Mouse (Mus musculus): ENCODE results near the gene Abcb4. TPM values are rescaled to one million over a fixed set of nuclear protein-coding genes. Genes with fewer than 3 reads are reported as not detected.

The Abcb4 gene
- polyA plus RNA-seq, 1 experiment from 2014 or later = 1.2 TPM

GRCm38 (mm10) chr5:8974721-8975120, 81.2 kb downstream of the Abcb4 start:
- Histone ChIP-seq H3K27me3 (ENCODE audit: control insufficient read depth, insufficient read depth, low read length) (no peaks in the 10 kb centered on the region), H3K4me3 (ENCODE audit: low read depth, low read length) (no peak overlapping the region), H3K4me1 (ENCODE audit: control insufficient read depth, insufficient read depth, low read length) (no peaks in the 10 kb centered on the region), H3K36me3 (ENCODE audit: control insufficient read depth, insufficient read depth, low read length) (peaks cover 9% of the 10 kb centered on the region), H3K27ac (ENCODE audit: low read depth, low read length) (no peak overlapping the region), H3K9me3 (replicated peaks; ENCODE audit: control insufficient read depth, low read length) (no peaks in the 10 kb centered on the region), H3K9ac (ENCODE audit: low read depth, low read length) (no peak overlapping the region), H3K4me2 (no peak overlapping the region)
- ATAC-seq (replicated peaks; ENCODE audit: insufficient number of reproducible peaks, low FRiP score, low TSS enrichment) = no peak

- peaks cover 13% of the 10 kb centered on the region for H3K36me3 ChIP-seq (ENCODE audit: control insufficient read depth, insufficient read depth, low read length)
- H3K27me3 ChIP-seq (ENCODE audit: control insufficient read depth, insufficient read depth, low read length) = no peaks in the 10 kb centered on the region
- no peaks in the 10 kb centered on the region for H3K9me3 ChIP-seq (replicated peaks; ENCODE audit: control insufficient read depth, low read length)
- ATAC-seq (replicated peaks; ENCODE audit: insufficient number of reproducible peaks, low FRiP score, low TSS enrichment) = no peak
- H3K27ac ChIP-seq (ENCODE audit: low read depth, low read length) = no peak overlapping the region
- H3K4me3 ChIP-seq (ENCODE audit: low read depth, low read length) = no peak overlapping the region
- no peaks in the 10 kb centered on the region for H3K4me1 ChIP-seq (ENCODE audit: control insufficient read depth, insufficient read depth, low read length)
- no peak overlapping the region for H3K4me2 ChIP-seq
- 78% methylated on average over 3 of the region's 3 CpGs for WGBS (ENCODE audit: insufficient replicate concordance)
- H3K9ac ChIP-seq (ENCODE audit: low read depth, low read length) = no peak overlapping the region
Measured at GRCm38 (mm10) chr5:8985470-8985869, 92.0 kb downstream of the Abcb4 start.

GRCm38 (mm10) chr5:8987925-8988324, 94.4 kb downstream of the Abcb4 start:
- H3K9me3 ChIP-seq (replicated peaks; ENCODE audit: control insufficient read depth, low read length) = no peaks in the 10 kb centered on the region
- WGBS (ENCODE audit: insufficient replicate concordance) = 87% methylated on average over 5 of the region's 5 CpGs
- no peak for ATAC-seq (replicated peaks; ENCODE audit: insufficient number of reproducible peaks, low FRiP score, low TSS enrichment)

GRCm38 (mm10) chr5:8990526-8990925, 97.0 kb downstream of the Abcb4 start:
- Histone ChIP-seq H3K9ac (ENCODE audit: low read depth, low read length) (no peak overlapping the region), H3K36me3 (ENCODE audit: control insufficient read depth, insufficient read depth, low read length) (peaks cover 15% of the 10 kb centered on the region), H3K27ac (ENCODE audit: low read depth, low read length) (no peak overlapping the region), H3K4me1 (ENCODE audit: control insufficient read depth, insufficient read depth, low read length) (no peaks in the 10 kb centered on the region; the same call in 1 of the 2 replicates), H3K9me3 (replicated peaks; ENCODE audit: control insufficient read depth, low read length) (no peaks in the 10 kb centered on the region), H3K4me2 (no peak overlapping the region), H3K27me3 (ENCODE audit: control insufficient read depth, insufficient read depth, low read length) (no peaks in the 10 kb centered on the region), H3K4me3 (ENCODE audit: low read depth, low read length) (no peak overlapping the region)
- no peak for ATAC-seq (replicated peaks; ENCODE audit: insufficient number of reproducible peaks, low FRiP score, low TSS enrichment)
- WGBS (ENCODE audit: insufficient replicate concordance) = 82% methylated on average over 13 of the region's 13 CpGs

More at GRCm38 (mm10) chr5:8987925-8988324, 94.4 kb downstream of the Abcb4 start:
- Histone ChIP-seq H3K4me1 (ENCODE audit: control insufficient read depth, insufficient read depth, low read length) (no peaks in the 10 kb centered on the region), H3K27me3 (ENCODE audit: control insufficient read depth, insufficient read depth, low read length) (no peaks in the 10 kb centered on the region), H3K36me3 (ENCODE audit: control insufficient read depth, insufficient read depth, low read length) (peaks cover 15% of the 10 kb centered on the region), H3K9ac (ENCODE audit: low read depth, low read length) (no peak overlapping the region), H3K4me3 (ENCODE audit: low read depth, low read length) (no peak overlapping the region), H3K4me2 (no peak overlapping the region), H3K27ac (ENCODE audit: low read depth, low read length) (no peak overlapping the region)

GRCm38 (mm10) chr5:8991626-8992025, 98.1 kb downstream of the Abcb4 start:
- no peak overlapping the region for H3K9ac ChIP-seq (ENCODE audit: low read depth, low read length)
- WGBS (ENCODE audit: insufficient replicate concordance) = 79% methylated on average over 16 of the region's 16 CpGs
- no peaks in the 10 kb centered on the region for H3K9me3 ChIP-seq (replicated peaks; ENCODE audit: control insufficient read depth, low read length)
- no peak overlapping the region for H3K4me3 ChIP-seq (ENCODE audit: low read depth, low read length)
- H3K36me3 ChIP-seq (ENCODE audit: control insufficient read depth, insufficient read depth, low read length) = peaks cover 12% of the 10 kb centered on the region
- ATAC-seq (replicated peaks; ENCODE audit: insufficient number of reproducible peaks, low FRiP score, low TSS enrichment) = no peak
- H3K4me1 ChIP-seq (ENCODE audit: control insufficient read depth, insufficient read depth, low read length) = no peaks in the 10 kb centered on the region; the same call in 1 of the 2 replicates
- H3K4me2 ChIP-seq = no peak overlapping the region
- no peak overlapping the region for H3K27ac ChIP-seq (ENCODE audit: low read depth, low read length)
- no peaks in the 10 kb centered on the region for H3K27me3 ChIP-seq (ENCODE audit: control insufficient read depth, insufficient read depth, low read length)

GRCm38 (mm10) chr5:8995966-8996685, 102.6 kb downstream of the Abcb4 start:
- H3K36me3 ChIP-seq (ENCODE audit: control insufficient read depth, insufficient read depth, low read length) = peaks cover 7% of the 10 kb centered on the region; the same call in 1 of the 2 replicates
- no peak for ATAC-seq (replicated peaks; ENCODE audit: insufficient number of reproducible peaks, low FRiP score, low TSS enrichment)
- H3K27ac ChIP-seq (ENCODE audit: low read depth, low read length) = no peak overlapping the region; the same call in 1 of the 2 replicates
- WGBS (ENCODE audit: insufficient replicate concordance) = 16% methylated on average over 13 of the region's 13 CpGs
- H3K4me2 ChIP-seq = peak overlapping the region; percentile 69
- H3K9me3 ChIP-seq (replicated peaks; ENCODE audit: control insufficient read depth, low read length) = no peaks in the 10 kb centered on the region
- peaks cover 3% of the 10 kb centered on the region; the same call in 1 of the 2 replicates for H3K4me1 ChIP-seq (ENCODE audit: control insufficient read depth, insufficient read depth, low read length)
- H3K9ac ChIP-seq (ENCODE audit: low read depth, low read length) = peak overlapping the region; percentile 74
- peak overlapping the region; percentile 56 for H3K4me3 ChIP-seq (ENCODE audit: low read depth, low read length)
- H3K27me3 ChIP-seq (ENCODE audit: control insufficient read depth, insufficient read depth, low read length) = no peaks in the 10 kb centered on the region

GRCm38 (mm10) chr5:8996686-8997512, 103.4 kb downstream of the Abcb4 start, which contains the start of gene Crot:
Gene Crot, minus strand, starts transcription at chr5:8997324.
- peak within 1 kb of the TSS; percentile 80 for H3K9ac ChIP-seq (ENCODE audit: low read depth, low read length)
- peak within 1 kb of the TSS; percentile 69 for H3K4me2 ChIP-seq
- H3K27ac ChIP-seq (ENCODE audit: low read depth, low read length) = peak within 1 kb of the TSS; percentile 90
- no peaks in the 10 kb centered on the region for H3K9me3 ChIP-seq (replicated peaks; ENCODE audit: control insufficient read depth, low read length)
- H3K27me3 ChIP-seq (ENCODE audit: control insufficient read depth, insufficient read depth, low read length) = no peaks in the 10 kb centered on the region
- ATAC-seq (replicated peaks; ENCODE audit: insufficient number of reproducible peaks, low FRiP score, low TSS enrichment) = peak; percentile 100
- H3K4me3 ChIP-seq (ENCODE audit: low read depth, low read length) = peak within 1 kb of the TSS; percentile 56
- peaks cover 3% of the 10 kb centered on the region; the same call in 1 of the 2 replicates for H3K4me1 ChIP-seq (ENCODE audit: control insufficient read depth, insufficient read depth, low read length)
- WGBS (ENCODE audit: insufficient replicate concordance) = 0% methylated on average over 56 of the region's 57 CpGs
- H3K36me3 ChIP-seq (ENCODE audit: control insufficient read depth, insufficient read depth, low read length) = peaks cover 2% of the 10 kb centered on the region; the same call in 1 of the 2 replicates

GRCm38 (mm10) chr5:8997513-8997895, 104.0 kb downstream of the Abcb4 start:
- ATAC-seq (replicated peaks; ENCODE audit: insufficient number of reproducible peaks, low FRiP score, low TSS enrichment) = 0 out of 2 replicates have a peak, but pooled peaks have one; percentile 14

More at GRCm38 (mm10) chr5:8997513-8997895, 104.0 kb downstream of the Abcb4 start:
- Histone ChIP-seq H3K4me2 (peak overlapping the region; percentile 69), H3K27ac (ENCODE audit: low read depth, low read length) (peak overlapping the region; percentile 90), H3K36me3 (ENCODE audit: control insufficient read depth, insufficient read depth, low read length) (peaks cover 2% of the 10 kb centered on the region; the same call in 1 of the 2 replicates), H3K4me1 (ENCODE audit: control insufficient read depth, insufficient read depth, low read length) (peaks cover 3% of the 10 kb centered on the region; the same call in 1 of the 2 replicates), H3K9me3 (replicated peaks; ENCODE audit: control insufficient read depth, low read length) (no peaks in the 10 kb centered on the region), H3K4me3 (ENCODE audit: low read depth, low read length) (peak overlapping the region; percentile 56), H3K9ac (ENCODE audit: low read depth, low read length) (peak overlapping the region; percentile 80), H3K27me3 (ENCODE audit: control insufficient read depth, insufficient read depth, low read length) (no peaks in the 10 kb centered on the region)
- 9% methylated on average over 8 of the region's 8 CpGs for WGBS (ENCODE audit: insufficient replicate concordance)
